Mouse (Mus musculus) liver, embryonic 13.5 days (tissue): ENCODE data around the gene Olfr1491. TPM values are rescaled to one million over a fixed set of nuclear protein-coding genes. Genes with fewer than 3 reads are reported as not detected.

Experiments used
- ATAC-seq: fragments of 200-750 bp; cut with Nextera tagmentation; 2 replicates; pipeline ENCODE4 v1.8.0; 2017; ENCODE audit warnings: low read depth, mild to moderate bottlenecking, moderate number of reproducible peaks, moderate library complexity
- DNase-seq: peaks from one replicate; pipeline ENCODE4 v3.0.0; 2022
- H3K27ac ChIP-seq: fragments of 300-500 bp; sonication (generic); 2 replicates; pipeline ENCODE4 v1.5.1; 2015; ENCODE audit warnings: moderate library complexity, mild to moderate bottlenecking, inconsistent platforms
- H3K27me3 ChIP-seq: fragments of 300-500 bp; sonication (generic); 2 replicates; pipeline ENCODE4 v1.6.1; 2015; ENCODE audit warnings: mild to moderate bottlenecking, inconsistent platforms
- H3K36me3 ChIP-seq: fragments of 300-500 bp; sonication (generic); 2 replicates; pipeline ENCODE4 v1.6.1; 2015; ENCODE audit warnings: mild to moderate bottlenecking, inconsistent platforms
- H3K4me1 ChIP-seq: fragments of 300-500 bp; sonication (generic); replicated peaks from 2 replicates; pipeline ENCODE4 v1.6.1; 2015; ENCODE audit warnings: inconsistent platforms
- H3K4me2 ChIP-seq: fragments of 300-500 bp; sonication (generic); 2 replicates; pipeline ENCODE4 v1.6.1; 2015; ENCODE audit warnings: inconsistent platforms, mild to moderate bottlenecking, moderate library complexity
- H3K4me3 ChIP-seq: fragments of 300-500 bp; sonication (generic); replicated peaks from 2 replicates; pipeline ENCODE4 v1.5.1; 2015; ENCODE audit warnings: mild to moderate bottlenecking, inconsistent platforms
- H3K9ac ChIP-seq: fragments of 300-500 bp; sonication (generic); 2 replicates; pipeline ENCODE4 v1.6.1; 2015; ENCODE audit warnings: mild to moderate bottlenecking, inconsistent platforms
- H3K9me3 ChIP-seq: fragments of 300-500 bp; sonication (generic); replicated peaks from 2 replicates; pipeline ENCODE4 v1.6.1; 2016; ENCODE audit warnings: inconsistent platforms
- WGBS: fragments of 180-500 bp; shearing (Covaris S2); methylation state at CpG from one replicate; pipeline ENCODE4 v1.1.7; 2015; ENCODE audit not compliant: insufficient replicate concordance; 5-methylcytosine and 5-hydroxymethylcytosine counted together
- polyA plus RNA-seq: library from polyadenylated mRNA; unstranded; fragments of >200 nt; fragmentation: Nextera tagmentation; extraction: Ambion mirVana; gene quantifications from 2 replicates; pipeline ENCODE4 v1.2.1, GENCODE M21; 2015

Olfr1491 gene
- not detected in 2 replicates for polyA plus RNA-seq

- Histone ChIP-seq H3K4me1 (no peaks in the 10 kb centered on the region), H3K36me3 (no peaks in the 10 kb centered on the region), H3K9me3 (no peaks in the 10 kb centered on the region), H3K4me3 (no peak within 1 kb of the TSS), H3K27me3 (no peaks in the 10 kb centered on the region), H3K4me2 (no peak within 1 kb of the TSS), H3K9ac (no peak within 1 kb of the TSS), H3K27ac (no peak within 1 kb of the TSS)
- no peak for ATAC-seq
- WGBS = 45% methylated on average over 3 of the region's 3 CpGs
- DNase-seq = no peak
Observed at GRCm38 (mm10) chr19:13696968-13697367, at the start of gene Olfr1491. Olfr1491 (plus strand) TSS chr19:13697268.

- Histone ChIP-seq H3K4me3 (no peak within 1 kb of the TSS), H3K9ac (no peak within 1 kb of the TSS), H3K4me1 (no peaks in the 10 kb centered on the region), H3K4me2 (no peak within 1 kb of the TSS), H3K9me3 (no peaks in the 10 kb centered on the region), H3K27ac (no peak within 1 kb of the TSS), H3K27me3 (no peaks in the 10 kb centered on the region), H3K36me3 (no peaks in the 10 kb centered on the region)
- DNase-seq (no peak), ATAC-seq (no peak)
- 33% methylated on average over 1 of the region's 1 CpGs for WGBS
Observed at GRCm38 (mm10) chr19:13650791-13651190, 46.3 kb upstream of the Olfr1491 start, which contains the start of gene Olfr1490. Olfr1490 (plus strand) TSS chr19:13651091.

GRCm38 (mm10) chr19:13722978-13723377 is 25.9 kb downstream of the Olfr1491 start, which contains the start of gene Olfr1493-ps1:
Olfr1493-ps1 (plus strand) TSS chr19:13723278.
- Histone ChIP-seq H3K9ac (no peak within 1 kb of the TSS), H3K27ac (no peak within 1 kb of the TSS), H3K27me3 (no peaks in the 10 kb centered on the region), H3K36me3 (no peaks in the 10 kb centered on the region), H3K9me3 (no peaks in the 10 kb centered on the region), H3K4me3 (no peak within 1 kb of the TSS), H3K4me1 (no peaks in the 10 kb centered on the region), H3K4me2 (no peak within 1 kb of the TSS)
- DNase-seq (no peak), ATAC-seq (no peak)
- WGBS = 36% methylated on average over 2 of the region's 2 CpGs

- Histone ChIP-seq H3K27me3 (no peaks in the 10 kb centered on the region), H3K36me3 (no peaks in the 10 kb centered on the region), H3K27ac (no peak within 1 kb of the TSS), H3K9ac (no peak within 1 kb of the TSS), H3K4me1 (no peaks in the 10 kb centered on the region), H3K4me3 (no peak within 1 kb of the TSS), H3K9me3 (no peaks in the 10 kb centered on the region), H3K4me2 (no peak within 1 kb of the TSS)
- ATAC-seq (no peak), DNase-seq (no peak)
- 69% methylated on average over 4 of the region's 4 CpGs for WGBS
Observed at GRCm38 (mm10) chr19:13739428-13739827, 42.4 kb downstream of the Olfr1491 start, which contains the start of gene Olfr1494. Olfr1494 (plus strand) TSS chr19:13739728.

- ATAC-seq (no peak), DNase-seq (no peak)
- H3K36me3 ChIP-seq = no peaks in the 10 kb centered on the region
- no peak overlapping the region for H3K27ac ChIP-seq
- H3K4me1 ChIP-seq = no peaks in the 10 kb centered on the region
- WGBS = 68% methylated on average over 1 of the region's 1 CpGs
- no peaks in the 10 kb centered on the region for H3K27me3 ChIP-seq
- no peak overlapping the region for H3K9ac ChIP-seq
- no peak overlapping the region for H3K4me3 ChIP-seq
- no peaks in the 10 kb centered on the region for H3K9me3 ChIP-seq
- H3K4me2 ChIP-seq = no peak overlapping the region
Observed at GRCm38 (mm10) chr19:13749366-13749765, 52.3 kb downstream of the Olfr1491 start.

Other genes with a start within 250 kb of the Olfr1491 start
- gene Olfr1472, start 241.2 kb upstream of the Olfr1491 start, polyA plus RNA-seq = not detected in 2 replicates
- not detected in 2 replicates for gene Olfr1474, start 227.7 kb upstream of the Olfr1491 start, polyA plus RNA-seq
- not detected in 2 replicates for gene Olfr1475, start 217.1 kb upstream of the Olfr1491 start, polyA plus RNA-seq
- gene Olfr1477, start 196.7 kb upstream of the Olfr1491 start, polyA plus RNA-seq = not detected in 2 replicates
- gene Olfr1480, start 169.4 kb upstream of the Olfr1491 start, polyA plus RNA-seq = not detected in 2 replicates
- gene Olfr1484, start 113.8 kb upstream of the Olfr1491 start, polyA plus RNA-seq = not detected in 2 replicates
- not detected in 2 replicates for gene Olfr1487, start 79.9 kb upstream of the Olfr1491 start, polyA plus RNA-seq
- not detected in 2 replicates for gene Olfr1489, start 65.6 kb upstream of the Olfr1491 start, polyA plus RNA-seq
- not detected in 2 replicates for gene Olfr1490, start 46.2 kb upstream of the Olfr1491 start, polyA plus RNA-seq
- gene Olfr1493-ps1, start 26.0 kb downstream of the Olfr1491 start, polyA plus RNA-seq = not detected in 2 replicates
- gene Olfr1494, start 42.5 kb downstream of the Olfr1491 start, polyA plus RNA-seq = not detected in 2 replicates
- gene Olfr1495, start 67.3 kb downstream of the Olfr1491 start, polyA plus RNA-seq = not detected in 2 replicates
- gene Olfr1496, start 80.6 kb downstream of the Olfr1491 start, polyA plus RNA-seq = not detected in 2 replicates
- not detected in 2 replicates for gene Olfr1497, start 100.9 kb downstream of the Olfr1491 start, polyA plus RNA-seq
- not detected in 2 replicates for gene Olfr1499, start 122.2 kb downstream of the Olfr1491 start, polyA plus RNA-seq
- not detected in 2 replicates for gene Olfr1500, start 133.2 kb downstream of the Olfr1491 start, polyA plus RNA-seq
- gene Olfr1501, start 153.4 kb downstream of the Olfr1491 start, polyA plus RNA-seq = not detected in 2 replicates
- gene Olfr1502, start 164.5 kb downstream of the Olfr1491 start, polyA plus RNA-seq = not detected in 2 replicates
- not detected in 2 replicates for gene Olfr1504, start 200.7 kb downstream of the Olfr1491 start, polyA plus RNA-seq
- not detected in 2 replicates for gene Olfr1505, start 216.3 kb downstream of the Olfr1491 start, polyA plus RNA-seq